Mouse (Mus musculus) limb, embryonic 13.5 days (tissue): Measurements from ENCODE around the gene Dnajc4. TPM values are rescaled to one million over a fixed set of nuclear protein-coding genes. Genes with fewer than 3 reads are reported as not detected.

Experiments
- polyA plus RNA-seq: library from polyadenylated mRNA; unstranded; fragments of >200 nt; fragmentation: Nextera tagmentation; extraction: Ambion mirVana; gene quantifications from 2 replicates; pipeline ENCODE4 v1.2.1, GENCODE M21; 2015

The Dnajc4 gene
- polyA plus RNA-seq, 1 experiment from 2014 or later = 22.2 TPM

Other genes starting within 250 kb of the Dnajc4 start
- 20.7 and 21.4 TPM in 2 replicates for gene Rps6ka4, start 151.9 kb downstream of the Dnajc4 start, polyA plus RNA-seq
- gene Ccdc88b, start 134.4 kb downstream of the Dnajc4 start, polyA plus RNA-seq = 1.1 and 1.2 TPM in 2 replicates
- 165 and 176 TPM in 2 replicates for gene Trmt112, start 82.9 kb downstream of the Dnajc4 start, polyA plus RNA-seq
- 223 and 235 TPM in 2 replicates for gene Prdx5, start 82.5 kb downstream of the Dnajc4 start, polyA plus RNA-seq
- gene Esrra, start 70.8 kb downstream of the Dnajc4 start, polyA plus RNA-seq = 8.3 and 8.5 TPM in 2 replicates
- gene Catsperz, start 67.2 kb downstream of the Dnajc4 start, polyA plus RNA-seq = 2.2 and 3.0 TPM in 2 replicates
- 0.49 and 0.85 TPM in 2 replicates for gene Kcnk4, start 58.1 kb downstream of the Dnajc4 start, polyA plus RNA-seq
- 73.4 and 87.0 TPM in 2 replicates for gene Bad, start 50.7 kb downstream of the Dnajc4 start, polyA plus RNA-seq
- gene Gpr137, start 50.1 kb downstream of the Dnajc4 start, polyA plus RNA-seq = 28.6 and 33.0 TPM in 2 replicates
- gene Ppp1r14b, start 17.6 kb downstream of the Dnajc4 start, polyA plus RNA-seq = 151 and 168 TPM in 2 replicates
- 36.8 and 40.0 TPM in 2 replicates for gene Plcb3, start 16.1 kb downstream of the Dnajc4 start, polyA plus RNA-seq
- 84.5 and 89.3 TPM in 2 replicates for gene Fkbp2, start 12.1 kb downstream of the Dnajc4 start, polyA plus RNA-seq
- 53.6 and 59.6 TPM in 2 replicates for gene Vegfb, start 4.9 kb downstream of the Dnajc4 start, polyA plus RNA-seq
- gene Nudt22, start 3.5 kb upstream of the Dnajc4 start, polyA plus RNA-seq = 24.0 and 25.8 TPM in 2 replicates
- 11.9 and 13.6 TPM in 2 replicates for gene Trpt1, start 3.6 kb upstream of the Dnajc4 start, polyA plus RNA-seq
- gene Fermt3, start 26.9 kb upstream of the Dnajc4 start, polyA plus RNA-seq = 7.6 and 8.4 TPM in 2 replicates
- 241 and 278 TPM in 2 replicates for gene Stip1, start 47.4 kb upstream of the Dnajc4 start, polyA plus RNA-seq
- 12.3 and 13.3 TPM in 2 replicates for gene Macrod1, start 64.2 kb upstream of the Dnajc4 start, polyA plus RNA-seq
- 7.7 and 8.1 TPM in 2 replicates for gene Flrt1, start 113.2 kb upstream of the Dnajc4 start, polyA plus RNA-seq
- gene Otub1, start 213.7 kb upstream of the Dnajc4 start, polyA plus RNA-seq = 226 and 229 TPM in 2 replicates
- gene Cox8a, start 225.0 kb upstream of the Dnajc4 start, polyA plus RNA-seq = 734 and 747 TPM in 2 replicates
- gene Naa40, start 248.6 kb upstream of the Dnajc4 start, polyA plus RNA-seq = 58.0 and 60.1 TPM in 2 replicates